Mouse (Mus musculus): ENCODE results near the gene Pde4a. TPM values are rescaled to one million over a fixed set of nuclear protein-coding genes. Genes with fewer than 3 reads are reported as not detected.
A peak's percentile ranks its signal among the peaks of the same experiment; 100 is the strongest.
"Not testable (repeated sequence)": the region's sequence is repeated elsewhere in the genome, so short reads cannot be mapped to it uniquely, and the experiment has no call there.

The Pde4a gene
- polyA plus RNA-seq, 1 experiment = 13.8 TPM

GRCm38 (mm10) chr9:21208626-21209025 lies 43.1 kb downstream of the Pde4a start:
- H3K4me1 ChIP-seq (ENCODE audit: control insufficient read depth, insufficient read depth, low read length) = no peaks in the 10 kb centered on the region
- TF ChIP-seq POLR2A (IDR thresholded peaks at IDR 0.05; ENCODE audit: borderline replicate concordance, extremely low read depth, low read depth, low read length) = no peak
- no peak for TF ChIP-seq CTCF (IDR thresholded peaks at IDR 0.05; ENCODE audit: insufficient read depth, low read length)
- H3K4me3 ChIP-seq (replicated peaks; ENCODE audit: extremely low read depth, low read depth, low read length) = no peak overlapping the region
- WGBS = 70% methylated on average over 2 of the region's 2 CpGs
- DNase-seq = no peak

GRCm38 (mm10) chr9:21210821-21211220 lies 45.3 kb downstream of the Pde4a start:
- Histone ChIP-seq H3K4me1 (ENCODE audit: control insufficient read depth, insufficient read depth, low read length) (no peaks in the 10 kb centered on the region), H3K4me3 (replicated peaks; ENCODE audit: extremely low read depth, low read depth, low read length) (no peak overlapping the region)
- WGBS = 83% methylated on average over 6 of the region's 6 CpGs
- TF ChIP-seq CTCF (IDR thresholded peaks at IDR 0.05; ENCODE audit: insufficient read depth, low read length) = no peak
- TF ChIP-seq POLR2A (IDR thresholded peaks at IDR 0.05; ENCODE audit: borderline replicate concordance, extremely low read depth, low read depth, low read length) = no peak
- no peak for DNase-seq

- no peak for DNase-seq
- WGBS = 85% methylated on average over 7 of the region's 7 CpGs
- TF ChIP-seq CTCF (IDR thresholded peaks at IDR 0.05; ENCODE audit: insufficient read depth, low read length) (no peak), POLR2A (IDR thresholded peaks at IDR 0.05; ENCODE audit: borderline replicate concordance, extremely low read depth, low read depth, low read length) (no peak)
- no peaks in the 10 kb centered on the region for H3K4me1 ChIP-seq (ENCODE audit: control insufficient read depth, insufficient read depth, low read length)
- H3K4me3 ChIP-seq (replicated peaks; ENCODE audit: extremely low read depth, low read depth, low read length) = no peak overlapping the region
Observed at GRCm38 (mm10) chr9:21211624-21212023, 46.1 kb downstream of the Pde4a start.

- Histone ChIP-seq H3K4me3 (replicated peaks; ENCODE audit: extremely low read depth, low read depth, low read length) (no peak overlapping the region), H3K4me1 (ENCODE audit: control insufficient read depth, insufficient read depth, low read length) (no peaks in the 10 kb centered on the region)
- peak; percentile 59 for TF ChIP-seq CTCF (IDR thresholded peaks at IDR 0.05; ENCODE audit: insufficient read depth, low read length)
- TF ChIP-seq POLR2A (IDR thresholded peaks at IDR 0.05; ENCODE audit: borderline replicate concordance, extremely low read depth, low read depth, low read length) = no peak
- 55% methylated on average over 7 of the region's 7 CpGs for WGBS
- no peak for DNase-seq
Observed at GRCm38 (mm10) chr9:21213617-21214190, 48.2 kb downstream of the Pde4a start.

GRCm38 (mm10) chr9:21216050-21216841 lies 50.7 kb downstream of the Pde4a start:
- Histone ChIP-seq H3K4me3 (replicated peaks; ENCODE audit: extremely low read depth, low read depth, low read length) (no peak overlapping the region), H3K4me1 (ENCODE audit: control insufficient read depth, insufficient read depth, low read length) (peaks cover 2% of the 10 kb centered on the region; the same call in 1 of the 2 replicates)
- WGBS = 66% methylated on average over 25 of the region's 25 CpGs
- TF ChIP-seq CTCF (IDR thresholded peaks at IDR 0.05; ENCODE audit: insufficient read depth, low read length) (no peak), POLR2A (IDR thresholded peaks at IDR 0.05; ENCODE audit: borderline replicate concordance, extremely low read depth, low read depth, low read length) (no peak)
- DNase-seq = no peak

GRCm38 (mm10) chr9:21219820-21220219 lies 54.3 kb downstream of the Pde4a start:
- 44% methylated on average over 3 of the region's 3 CpGs for WGBS
- Histone ChIP-seq H3K4me3 (replicated peaks; ENCODE audit: extremely low read depth, low read depth, low read length) (no peak overlapping the region), H3K4me1 (ENCODE audit: control insufficient read depth, insufficient read depth, low read length) (peaks cover 2% of the 10 kb centered on the region; the same call in 1 of the 2 replicates)
- no peak for DNase-seq
- TF ChIP-seq POLR2A (IDR thresholded peaks at IDR 0.05; ENCODE audit: borderline replicate concordance, extremely low read depth, low read depth, low read length) (no peak), CTCF (IDR thresholded peaks at IDR 0.05; ENCODE audit: insufficient read depth, low read length) (no peak)

GRCm38 (mm10) chr9:21220490-21221382 lies 55.2 kb downstream of the Pde4a start:
- Histone ChIP-seq H3K4me1 (ENCODE audit: control insufficient read depth, insufficient read depth, low read length) (peaks cover 2% of the 10 kb centered on the region; the same call in 1 of the 2 replicates), H3K4me3 (replicated peaks; ENCODE audit: extremely low read depth, low read depth, low read length) (peak overlapping the region; percentile 37)
- TF ChIP-seq CTCF (IDR thresholded peaks at IDR 0.05; ENCODE audit: insufficient read depth, low read length) (peak; percentile 80), POLR2A (IDR thresholded peaks at IDR 0.05; ENCODE audit: borderline replicate concordance, extremely low read depth, low read depth, low read length) (no peak)
- peak; percentile 94 for DNase-seq
- 5% methylated on average over 21 of the region's 21 CpGs for WGBS

GRCm38 (mm10) chr9:21221383-21221929 lies 55.9 kb downstream of the Pde4a start:
- TF ChIP-seq POLR2A (IDR thresholded peaks at IDR 0.05; ENCODE audit: borderline replicate concordance, extremely low read depth, low read depth, low read length) = no peak
- TF ChIP-seq CTCF (IDR thresholded peaks at IDR 0.05; ENCODE audit: insufficient read depth, low read length) = peak; percentile 38; the same call in 1 of the 2 replicates
- no peak for DNase-seq
- Histone ChIP-seq H3K4me3 (replicated peaks; ENCODE audit: extremely low read depth, low read depth, low read length) (no peak overlapping the region), H3K4me1 (ENCODE audit: control insufficient read depth, insufficient read depth, low read length) (peaks cover 2% of the 10 kb centered on the region; the same call in 1 of the 2 replicates)
- WGBS = 10% methylated on average over 7 of the region's 7 CpGs

- H3K4me3 ChIP-seq (replicated peaks; ENCODE audit: extremely low read depth, low read depth, low read length); H3K4me1 ChIP-seq (ENCODE audit: control insufficient read depth, insufficient read depth, low read length); DNase-seq: not testable (repeated sequence)
- WGBS = 90% methylated on average over 2 of the region's 2 CpGs
Observed at GRCm38 (mm10) chr9:21223490-21223889, 58.0 kb downstream of the Pde4a start.

All from lung, adult 2 months (tissue).